ENCODE assay signal across 17 mouse cellular contexts in the genomic region with DNA sequence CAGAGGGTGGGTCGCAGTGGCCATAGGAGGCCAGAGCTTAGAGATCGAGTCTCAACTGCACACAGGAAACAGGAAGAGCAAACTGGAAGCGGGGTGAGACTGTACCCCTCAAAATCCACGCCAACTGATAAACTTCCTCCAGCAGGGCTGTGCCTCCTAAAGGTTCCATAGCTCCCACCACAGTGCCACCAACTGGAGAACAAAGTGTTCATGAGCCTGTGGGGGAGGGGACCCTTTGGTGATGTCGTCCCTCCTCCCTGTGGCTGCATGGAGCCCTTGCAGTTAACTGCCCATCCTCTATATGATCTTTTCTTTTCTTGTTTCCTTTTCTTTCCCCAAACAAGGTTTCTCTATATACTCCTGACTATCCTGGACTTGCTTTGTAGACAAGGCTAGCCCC. TPM values are rescaled to one million over a fixed set of nuclear protein-coding genes. Genes with fewer than 3 reads are reported as not detected.
A peak's percentile ranks its signal among the peaks of the same experiment; 100 is the strongest.
DNase-seq lines count a peak whose midpoint lies in the region; ATAC-seq and TF ChIP-seq lines count a peak whose summit lies in the region.
"Had no signal": no experiment of that assay in that cellular context is flagged by ENCODE, and none has a peak within 500 bp of the region (broad histone marks: within the 10 kb centered on the region; RNA-seq: fewer than 3 reads in every experiment).

No protein-coding gene starts in this region.

- H3K9ac ChIP-seq in forebrain, embryonic 11.5 days (ENCODE audit: low read length) = no peak overlapping the region
- H3K9ac ChIP-seq in forebrain, embryonic 15.5 days (replicated peaks) = no peak overlapping the region
- H3K9ac ChIP-seq in kidney, postnatal 0 days (ENCODE audit: low read depth, low read length) = no peak overlapping the region
- no peak overlapping the region for H3K9ac ChIP-seq in CH12.LX (ENCODE audit: insufficient read depth, low read depth)
- H3K9ac ChIP-seq: heart, embryonic 12.5 days; hindbrain, embryonic 12.5 days; limb, embryonic 15.5 days had no signal

- DNase-seq in forebrain, embryonic 11.5 days (ENCODE audit: low spot score) = peak; percentile 47
- DNase-seq in kidney, postnatal 0 days (ENCODE audit: low spot score) = no peak
- no peak for DNase-seq in kidney, postnatal 14 days
- DNase-seq in CH12.LX (ENCODE audit: extremely low read depth) = peak; percentile 25
- DNase-seq in c-Kit-positive CD71-positive TER-119-negative erythroid progenitor cells, embryonic 14.5 days (ENCODE audit: low read depth) = peak; percentile 19
- DNase-seq in gastrocnemius, adult 2 months = no peak
- no peak for DNase-seq in urinary bladder, adult 2 months (ENCODE audit: low spot score)
- DNase-seq: adrenal gland, postnatal 10 days; B cell, adult 2 months; lung, postnatal 10 days; thymus, adult 18-20 months had no signal

- H3K9me3 ChIP-seq in forebrain, embryonic 11.5 days (ENCODE audit: control insufficient read depth, low read length) = no peaks in the 10 kb centered on the region
- no peaks in the 10 kb centered on the region for H3K9me3 ChIP-seq in forebrain, embryonic 15.5 days
- H3K9me3 ChIP-seq in kidney, postnatal 0 days (replicated peaks; ENCODE audit: low read length) = no peaks in the 10 kb centered on the region
- H3K9me3 ChIP-seq in CH12.LX (replicated peaks; ENCODE audit: low read length) = peaks cover 2% of the 10 kb centered on the region
- H3K9me3 ChIP-seq: heart, embryonic 12.5 days; hindbrain, embryonic 12.5 days; limb, embryonic 15.5 days had no signal

- intact Hi-C loops in gastrocnemius, adult 2 months (cut with DNase I) = no loop called here

- in situ Hi-C loops in CH12.LX (cut with MboI; ENCODE audit: low pct_ligation_motif_present, low pct_unique_long_range_greater_than_20kb, low sequenced_read_pairs) = loop anchor here (5.0 to 10.0 kb wide), 2 partner anchors 94 to 331 kb away; a partner anchor contains a TSS

- H3K4me2 ChIP-seq in forebrain, embryonic 11.5 days (ENCODE audit: low read depth, low read length, severe bottlenecking) = no peak overlapping the region
- no peak overlapping the region for H3K4me2 ChIP-seq in forebrain, embryonic 15.5 days (replicated peaks)
- no peak overlapping the region for H3K4me2 ChIP-seq in kidney, postnatal 0 days (ENCODE audit: low read length)
- H3K4me2 ChIP-seq in CH12.LX (ENCODE audit: insufficient read depth, low read depth, poor library complexity, severe bottlenecking) = no peak overlapping the region
- H3K4me2 ChIP-seq: heart, embryonic 12.5 days; hindbrain, embryonic 12.5 days; limb, embryonic 15.5 days had no signal

- dilution Hi-C loops in CH12.LX (cut with MboI; ENCODE audit: extremely low pct_ligation_motif_present, extremely low pct_unique_long_range_greater_than_20kb, low sequenced_read_pairs) = no loop called here

- no peaks in the 10 kb centered on the region for H3K36me3 ChIP-seq in forebrain, embryonic 11.5 days (ENCODE audit: control insufficient read depth, insufficient read depth, low read length)
- no peaks in the 10 kb centered on the region for H3K36me3 ChIP-seq in forebrain, embryonic 15.5 days
- no peaks in the 10 kb centered on the region for H3K36me3 ChIP-seq in kidney, postnatal 0 days (ENCODE audit: insufficient read depth, low read length)
- H3K36me3 ChIP-seq in CH12.LX (replicated peaks in 1 of 2; ENCODE audit: control insufficient read depth in 1 of 2, insufficient read depth in 1 of 2, low read length in 1 of 2) = no peaks in the 10 kb centered on the region
- H3K36me3 ChIP-seq: heart, embryonic 12.5 days; hindbrain, embryonic 12.5 days; limb, embryonic 15.5 days had no signal

- TF ChIP-seq POLR2A in CH12.LX (IDR thresholded peaks at IDR 0.05; ENCODE audit: low read depth, low read length) = no peak

- peaks cover 2% of the 10 kb centered on the region; the same call in 1 of the 2 replicates for H3K27me3 ChIP-seq in forebrain, embryonic 11.5 days (ENCODE audit: control insufficient read depth, insufficient read depth, low read length)
- H3K27me3 ChIP-seq in forebrain, embryonic 15.5 days = no peaks in the 10 kb centered on the region
- no peaks in the 10 kb centered on the region for H3K27me3 ChIP-seq in kidney, postnatal 0 days (ENCODE audit: insufficient read depth, low read length)
- H3K27me3 ChIP-seq in CH12.LX (replicated peaks) = no peaks in the 10 kb centered on the region
- H3K27me3 ChIP-seq: heart, embryonic 12.5 days; limb, embryonic 15.5 days had no signal

- TF ChIP-seq EP300 in CH12.LX (IDR thresholded peaks at IDR 0.05; ENCODE audit: low read length) = no peak

- H3K27ac ChIP-seq in forebrain, embryonic 11.5 days (ENCODE audit: low read depth, low read length) = no peak overlapping the region
- no peak overlapping the region for H3K27ac ChIP-seq in forebrain, embryonic 15.5 days (replicated peaks)
- peak overlapping the region; percentile 76 for H3K27ac ChIP-seq in kidney, postnatal 0 days
- H3K27ac ChIP-seq in CH12.LX (ENCODE audit: insufficient read depth, low read depth) = no peak overlapping the region
- no peak overlapping the region for H3K27ac ChIP-seq in gastrocnemius, adult 2 months
- H3K27ac ChIP-seq: hindbrain, embryonic 12.5 days had no signal

- no peak for ATAC-seq in forebrain, embryonic 11.5 days (replicated peaks; ENCODE audit: low FRiP score)
- no peak for ATAC-seq in forebrain, embryonic 15.5 days (replicated peaks)
- ATAC-seq in kidney, postnatal 0 days (replicated peaks; ENCODE audit: low FRiP score, low read depth) = no peak
- ATAC-seq: midbrain, embryonic 16.5 days had no signal

- peaks cover 8% of the 10 kb centered on the region for H3K4me1 ChIP-seq in forebrain, embryonic 11.5 days (replicated peaks; ENCODE audit: control insufficient read depth, insufficient read depth, low read length)
- peaks cover 16% of the 10 kb centered on the region for H3K4me1 ChIP-seq in forebrain, embryonic 15.5 days
- peaks cover 8% of the 10 kb centered on the region; the same call in 1 of the 2 replicates for H3K4me1 ChIP-seq in kidney, postnatal 0 days (replicated peaks; ENCODE audit: insufficient read depth, low read length)
- H3K4me1 ChIP-seq in CH12.LX (ENCODE audit: control insufficient read depth in 1 of 2, insufficient read depth in 2 of 2) = peaks cover 2 to 4% of the 10 kb centered on the region in 2 experiments; a peak in 1 of 4 replicates

- TF ChIP-seq CTCF in kidney, postnatal 0 days (IDR thresholded peaks at IDR 0.05; ENCODE audit: low read depth) = peak; percentile 40
- peak in 1 of 2 experiments; percentile 21; a peak in 2 of 4 replicates for TF ChIP-seq CTCF in CH12.LX (conservative IDR thresholded peaks at IDR 0.05 in 1 of 2, IDR thresholded peaks at IDR 0.05 in 1 of 2; ENCODE audit: low read depth in 2 of 2, low read length in 2 of 2)
- TF ChIP-seq CTCF in gastrocnemius, adult 2 months (IDR thresholded peaks at IDR 0.05) = no peak

- WGBS in forebrain, embryonic 11.5 days = 89% methylated on average over 5 of the region's 5 CpGs
- 89% methylated on average over 5 of the region's 5 CpGs for WGBS in forebrain, embryonic 15.5 days
- 71% methylated on average over 5 of the region's 5 CpGs for WGBS in kidney, postnatal 0 days

- H3K79me2 ChIP-seq in CH12.LX (replicated peaks; ENCODE audit: control insufficient read depth, extremely low read depth, insufficient read depth, poor library complexity, severe bottlenecking) = no peaks in the 10 kb centered on the region

- no peak overlapping the region for H3K4me3 ChIP-seq in forebrain, embryonic 11.5 days (ENCODE audit: low read depth, low read length)
- H3K4me3 ChIP-seq in forebrain, embryonic 15.5 days = no peak overlapping the region
- no peak overlapping the region for H3K4me3 ChIP-seq in kidney, postnatal 0 days (replicated peaks; ENCODE audit: low read depth, low read length)
- no peak overlapping the region for H3K4me3 ChIP-seq in CH12.LX (replicated peaks in 1 of 3; ENCODE audit: low read depth in 2 of 3, low read length in 2 of 3, poor library complexity in 1 of 3)
- H3K4me3 ChIP-seq in gastrocnemius, adult 2 months = no peak overlapping the region
- H3K4me3 ChIP-seq: erythroblast, embryonic 14.5 days; heart, embryonic 12.5 days; hindbrain, embryonic 12.5 days; limb, embryonic 15.5 days had no signal

- TF ChIP-seq RAD21 in CH12.LX (IDR thresholded peaks at IDR 0.05; ENCODE audit: low read depth, low read length) = no peak

TF ChIP-seq in CH12.LX, 34 proteins besides CTCF, POLR2A, EP300 and RAD21:
- TF ChIP-seq TCF12 (IDR thresholded peaks at IDR 0.05; ENCODE audit: low read depth, low read length) (no peak), MXI1 (IDR thresholded peaks at IDR 0.05; ENCODE audit: low read depth, low read length) (no peak), ELF1 (IDR thresholded peaks at IDR 0.05; ENCODE audit: low read depth, low read length) (no peak), ZKSCAN1 (IDR thresholded peaks at IDR 0.05; ENCODE audit: borderline replicate concordance, low read depth, low read length) (no peak), ZC3H11A (IDR thresholded peaks at IDR 0.05; ENCODE audit: low read depth, low read length) (no peak), POLR2AphosphoS2 (IDR thresholded peaks at IDR 0.05; ENCODE audit: low read depth, low read length) (no peak), HCFC1 (IDR thresholded peaks at IDR 0.05; ENCODE audit: low read depth, low read length) (no peak), E2F4 (IDR thresholded peaks at IDR 0.05; ENCODE audit: insufficient replicate concordance, low read depth, low read length) (no peak), NELFE (IDR thresholded peaks at IDR 0.05; ENCODE audit: low read depth, low read length) (no peak), ETS1 (conservative IDR thresholded peaks at IDR 0.05; ENCODE audit: low read depth, low read length) (no peak), SMC3 (IDR thresholded peaks at IDR 0.05; ENCODE audit: low read depth, low read length) (no peak), PAX5 (IDR thresholded peaks at IDR 0.05; ENCODE audit: low read length) (no peak), ZNF384 (IDR thresholded peaks at IDR 0.05; ENCODE audit: low read depth, low read length) (no peak), USF2 (conservative IDR thresholded peaks at IDR 0.05; ENCODE audit: low read depth, low read length) (no peak), SIN3A (IDR thresholded peaks at IDR 0.05; ENCODE audit: low read length) (no peak), USF1 (IDR thresholded peaks at IDR 0.05; ENCODE audit: low read depth, low read length) (no peak), CHD2 (IDR thresholded peaks at IDR 0.05; ENCODE audit: low read length) (no peak)

RNA-seq across cellular contexts. Expression of a gene that starts 32.9 kb away (rescaled TPM):
- polyA plus RNA-seq in forebrain, embryonic 11.5 days (2014; fragmentation: Nextera tagmentation; extraction: Ambion mirVana) = 12.4 and 13.7 TPM in 2 replicates
- polyA plus RNA-seq in forebrain, embryonic 15.5 days (2015; fragmentation: Nextera tagmentation; extraction: Ambion mirVana) = 6.9 and 7.4 TPM in 2 replicates
- polyA plus RNA-seq in kidney, postnatal 0 days (2015; fragmentation: Nextera tagmentation; extraction: Ambion mirVana) = 28.6 and 29.6 TPM in 2 replicates
- total RNA-seq in CH12.LX (2012; rRNA removed) = 2.1 and 2.8 TPM in 2 replicates
- 1.2 TPM in 2 replicates for total RNA-seq in CH12.LX (2014; rRNA removed)
- 1.1 and 1.3 TPM in 2 replicates for polyA plus RNA-seq in CH12.LX (2012; ENCODE audit: insufficient read length, low read depth)
- total RNA-seq in gastrocnemius, adult 2 months (2021) = 1 to 10 TPM in 1 of 2 experiments, under 1 TPM in 1; 0.66 to 1.7 TPM
- 6.3 and 8.3 TPM in 2 replicates for polyA plus RNA-seq in urinary bladder, adult 2 months (2012; rRNA removed)

Comparison
In these comparisons a context has a peak if more than half of its experiments do, and no peak if none do; other contexts are left out.
1. DNase-seq: peak in forebrain, embryonic 11.5 days (single experiment), CH12.LX (single experiment) and c-Kit-positive CD71-positive TER-119-negative erythroid progenitor cells, embryonic 14.5 days (single experiment); none in kidney, postnatal 0 days (single experiment), kidney, postnatal 14 days (single experiment), gastrocnemius, adult 2 months (single experiment) and urinary bladder, adult 2 months (single experiment).